Mouse (Mus musculus) frontal cortex, postnatal 25 days (tissue): ENCODE results near the gene H2-M5.
"Not testable (repeated sequence)": the region's sequence is repeated elsewhere in the genome, so short reads cannot be mapped to it uniquely, and the experiment has no call there.

Source experiments
- DNase-seq, 2 experiments: peaks; one replicate each; pipeline ENCODE4 v3.0.0; 2022; ENCODE audit warnings: low spot score in 2 of 2

H2-M5 gene

GRCm38 (mm10) chr17:36993770-36994325 is 4.5 kb upstream of the H2-M5 start:
- DNase-seq = no peak

GRCm38 (mm10) chr17:36992336-36993104 is 3.2 kb upstream of the H2-M5 start:
- DNase-seq = no peak

GRCm38 (mm10) chr17:36990630-36991029 is 1.3 kb upstream of the H2-M5 start:
- not testable (repeated sequence) for DNase-seq

- DNase-seq = no peak
Observed at GRCm38 (mm10) chr17:36988475-36988874, 862 bp downstream of the H2-M5 start.

GRCm38 (mm10) chr17:36982253-36983155 is 6.8 kb downstream of the H2-M5 start:
- no peak for DNase-seq

GRCm38 (mm10) chr17:36981845-36982244 is 7.5 kb downstream of the H2-M5 start:
- DNase-seq = no peak

- DNase-seq = peak in 1 of 2 experiments; percentile 24
Observed at GRCm38 (mm10) chr17:36981221-36981813, 8.0 kb downstream of the H2-M5 start, which contains the start of gene 2410137M14Rik. 2410137M14Rik (minus strand) TSS chr17:36981237.

- no peak for DNase-seq
Observed at GRCm38 (mm10) chr17:36973271-36973787, 16.0 kb downstream of the H2-M5 start.

GRCm38 (mm10) chr17:36972791-36973190 is 16.5 kb downstream of the H2-M5 start:
- DNase-seq = no peak

GRCm38 (mm10) chr17:36971172-36971850 is 18.0 kb downstream of the H2-M5 start:
- no peak for DNase-seq

- no peak for DNase-seq
Observed at GRCm38 (mm10) chr17:36970316-36970890, 18.9 kb downstream of the H2-M5 start.

GRCm38 (mm10) chr17:36966875-36967274 is 22.5 kb downstream of the H2-M5 start:
- DNase-seq = no peak

- DNase-seq = no peak
Observed at GRCm38 (mm10) chr17:36961125-36961524, 28.2 kb downstream of the H2-M5 start.

- no peak for DNase-seq
Observed at GRCm38 (mm10) chr17:36958884-36959283, 30.5 kb downstream of the H2-M5 start.

- peak; percentile 88 to 92 for DNase-seq
Observed at GRCm38 (mm10) chr17:36957999-36958743, 31.2 kb downstream of the H2-M5 start, which contains the start of the genes Znrd1 and Znrd1as. Znrd1 (minus strand) TSS chr17:36958559. Znrd1as (plus strand) TSS chr17:36958592.

- no peak for DNase-seq
Observed at GRCm38 (mm10) chr17:36953062-36953461, 36.3 kb downstream of the H2-M5 start.

- DNase-seq = no peak
Observed at GRCm38 (mm10) chr17:36952631-36953030, 36.7 kb downstream of the H2-M5 start.

GRCm38 (mm10) chr17:36950981-36951947 is 38.1 kb downstream of the H2-M5 start, which contains the start of gene Ppp1r11:
Ppp1r11 (minus strand) TSS chr17:36951741.
- DNase-seq = peak; percentile 84 to 92
